Comparison of ENCODE assay signal across 10 mouse cellular contexts in genomic region chr13:111977769-111978674, GRCm38 (mm10).
DNase-seq lines count a peak whose midpoint lies in the region; ATAC-seq and TF ChIP-seq lines count a peak whose summit lies in the region.
"Had no signal": no experiment of that assay in that cellular context is flagged by ENCODE, and none has a peak within 500 bp of the region (broad histone marks: within the 10 kb centered on the region; RNA-seq: fewer than 3 reads in every experiment).

No protein-coding gene starts in this region.

- no peaks in the 10 kb centered on the region for H3K9me3 ChIP-seq in heart, embryonic 16.5 days (replicated peaks; ENCODE audit: control insufficient read depth, low read length)
- no peaks in the 10 kb centered on the region for H3K9me3 ChIP-seq in kidney, postnatal 0 days (replicated peaks; ENCODE audit: low read length)
- H3K9me3 ChIP-seq in midbrain, embryonic 13.5 days: 0 out of 2 replicates have a peak, but pooled peaks cover 3% of the 10 kb centered on the region
- no peaks in the 10 kb centered on the region for H3K9me3 ChIP-seq in midbrain, postnatal 0 days (ENCODE audit: low read length)
- H3K9me3 ChIP-seq: heart, embryonic 15.5 days; neural tube, embryonic 12.5 days had no signal

- H3K4me1 ChIP-seq in heart, embryonic 16.5 days (ENCODE audit: control insufficient read depth, insufficient read depth, low read length): peaks cover 18% of the 10 kb centered on the region
- peaks cover 13% of the 10 kb centered on the region; the same call in 1 of the 2 replicates for H3K4me1 ChIP-seq in kidney, postnatal 0 days (replicated peaks; ENCODE audit: insufficient read depth, low read length)
- 0 out of 2 replicates have a peak, but pooled peaks cover 4% of the 10 kb centered on the region for H3K4me1 ChIP-seq in midbrain, embryonic 13.5 days (replicated peaks)
- 0 out of 2 replicates have a peak, but pooled peaks cover 8% of the 10 kb centered on the region for H3K4me1 ChIP-seq in midbrain, postnatal 0 days (ENCODE audit: insufficient read depth, low read length)

- H3K27ac ChIP-seq in heart, embryonic 16.5 days (ENCODE audit: low read length): peak overlapping the region; percentile 46; the same call in 1 of the 2 replicates
- peak overlapping the region; percentile 82 for H3K27ac ChIP-seq in kidney, postnatal 0 days
- H3K27ac ChIP-seq in midbrain, embryonic 13.5 days: no peak overlapping the region
- H3K27ac ChIP-seq in midbrain, postnatal 0 days (ENCODE audit: low read depth, low read length): no peak overlapping the region
- H3K27ac ChIP-seq: heart, embryonic 15.5 days; neural tube, embryonic 12.5 days had no signal

- peak; percentile 38; the same call in 1 of the 2 replicates for ATAC-seq in heart, embryonic 16.5 days (replicated peaks; ENCODE audit: extremely low read depth, insufficient read depth, low FRiP score)
- ATAC-seq in kidney, postnatal 0 days (replicated peaks; ENCODE audit: low FRiP score, low read depth): no peak
- no peak for ATAC-seq in midbrain, embryonic 13.5 days
- ATAC-seq in midbrain, postnatal 0 days (ENCODE audit: low FRiP score): no peak

- H3K27me3 ChIP-seq in heart, embryonic 16.5 days (ENCODE audit: control insufficient read depth, insufficient read depth, low read length): no peaks in the 10 kb centered on the region
- no peaks in the 10 kb centered on the region for H3K27me3 ChIP-seq in kidney, postnatal 0 days (ENCODE audit: insufficient read depth, low read length)
- no peaks in the 10 kb centered on the region for H3K27me3 ChIP-seq in midbrain, embryonic 13.5 days
- H3K27me3 ChIP-seq in midbrain, postnatal 0 days (ENCODE audit: insufficient read depth, low read length): no peaks in the 10 kb centered on the region
- H3K27me3 ChIP-seq: heart, embryonic 15.5 days; neural tube, embryonic 12.5 days had no signal

- no peak overlapping the region for H3K4me3 ChIP-seq in heart, embryonic 16.5 days (ENCODE audit: low read length)
- H3K4me3 ChIP-seq in kidney, postnatal 0 days (replicated peaks; ENCODE audit: low read depth, low read length): no peak overlapping the region
- no peak overlapping the region for H3K4me3 ChIP-seq in midbrain, embryonic 13.5 days (replicated peaks)
- no peak overlapping the region for H3K4me3 ChIP-seq in midbrain, postnatal 0 days (ENCODE audit: low read depth, low read length)
- H3K4me3 ChIP-seq: heart, embryonic 15.5 days; neural tube, embryonic 12.5 days had no signal

- no peak overlapping the region; the same call in 1 of the 2 replicates for H3K9ac ChIP-seq in heart, embryonic 16.5 days (ENCODE audit: low read length)
- no peak overlapping the region for H3K9ac ChIP-seq in kidney, postnatal 0 days (ENCODE audit: low read depth, low read length)
- no peak overlapping the region for H3K9ac ChIP-seq in midbrain, embryonic 13.5 days (replicated peaks)
- no peak overlapping the region for H3K9ac ChIP-seq in midbrain, postnatal 0 days (replicated peaks; ENCODE audit: low read length, poor library complexity, severe bottlenecking)
- H3K9ac ChIP-seq: heart, embryonic 15.5 days; neural tube, embryonic 12.5 days had no signal

- DNase-seq in heart, adult 9 months (ENCODE audit: low spot score in 2 of 2): no peak
- peak; percentile 63 for DNase-seq in ES-CJ7 (ENCODE audit: low read depth, low spot score)
- no peak for DNase-seq in kidney, postnatal 0 days (ENCODE audit: low spot score)
- DNase-seq in spleen, adult 12 weeks (ENCODE audit: low spot score): peak; percentile 42
- no peak for DNase-seq in layer of hippocampus, postnatal 36 days
- no peak for DNase-seq in midbrain, postnatal 0 days (ENCODE audit: low spot score)

- no peak overlapping the region for H3K4me2 ChIP-seq in heart, embryonic 16.5 days (ENCODE audit: low read depth, low read length)
- no peak overlapping the region for H3K4me2 ChIP-seq in kidney, postnatal 0 days (ENCODE audit: low read length)
- no peak overlapping the region for H3K4me2 ChIP-seq in midbrain, embryonic 13.5 days (replicated peaks)
- H3K4me2 ChIP-seq in midbrain, postnatal 0 days (ENCODE audit: low read depth, low read length, poor library complexity, severe bottlenecking): no peak overlapping the region
- H3K4me2 ChIP-seq: heart, embryonic 15.5 days; neural tube, embryonic 12.5 days had no signal

- no peak for TF ChIP-seq CTCF in kidney, postnatal 0 days (IDR thresholded peaks at IDR 0.05; ENCODE audit: low read depth)
- no peak for TF ChIP-seq CTCF in midbrain, postnatal 0 days (IDR thresholded peaks at IDR 0.05)

- 83% methylated on average over 31 of the region's 31 CpGs for WGBS in heart, embryonic 16.5 days
- WGBS in kidney, postnatal 0 days: 63% methylated on average over 31 of the region's 31 CpGs
- 84% methylated on average over 31 of the region's 31 CpGs for WGBS in midbrain, embryonic 13.5 days
- 80% methylated on average over 31 of the region's 31 CpGs for WGBS in midbrain, postnatal 0 days

- no peaks in the 10 kb centered on the region for H3K36me3 ChIP-seq in heart, embryonic 16.5 days (ENCODE audit: control insufficient read depth, insufficient read depth)
- H3K36me3 ChIP-seq in kidney, postnatal 0 days (ENCODE audit: insufficient read depth, low read length): no peaks in the 10 kb centered on the region
- no peaks in the 10 kb centered on the region for H3K36me3 ChIP-seq in midbrain, embryonic 13.5 days
- H3K36me3 ChIP-seq in midbrain, postnatal 0 days (ENCODE audit: insufficient read depth, low read length): no peaks in the 10 kb centered on the region
- H3K36me3 ChIP-seq: heart, embryonic 15.5 days; neural tube, embryonic 12.5 days had no signal

Comparison
In these comparisons a context has a peak if more than half of its experiments do, and no peak if none do; other contexts are left out.
1. H3K27ac ChIP-seq: peak in heart, embryonic 16.5 days (single experiment) and kidney, postnatal 0 days (single experiment); none in midbrain, embryonic 13.5 days (single experiment) and midbrain, postnatal 0 days (single experiment).
2. DNase-seq: peak in ES-CJ7 (single experiment) and spleen, adult 12 weeks (single experiment); none in heart, adult 9 months (0 of 2), kidney, postnatal 0 days (single experiment), layer of hippocampus, postnatal 36 days (0 of 2) and midbrain, postnatal 0 days (single experiment).